Mouse (Mus musculus) heart, adult 2 months (tissue): ENCODE data around the gene Chpf2.

ENCODE experiments used
- CTCF ChIP-seq: fragments of 200-600 bp; IDR thresholded peaks from 2 replicates; pipeline ENCODE4 v1.8.1; 2022; ENCODE audit warnings: antibody characterized with exemption, mild to moderate bottlenecking, moderate library complexity
- EP300 ChIP-seq: fragments of 200-500 bp; IDR thresholded peaks from 2 replicates; pipeline ENCODE4 v1.6.1; 2011; ENCODE audit warnings: low read depth, low read length, control low read depth; ENCODE audit not compliant: insufficient read depth
- POLR2A ChIP-seq: fragments of 200-500 bp; IDR thresholded peaks from 2 replicates; pipeline ENCODE4 v1.6.1; 2011; ENCODE audit warnings: mild to moderate bottlenecking, low read depth, low read length, control low read depth; ENCODE audit not compliant: insufficient read depth

GRCm38 (mm10) chr5:24537618-24538017 lies 48.9 kb upstream of the Chpf2 start:
- TF ChIP-seq CTCF (no peak), POLR2A (no peak), EP300 (no peak)
